Mouse (Mus musculus): ENCODE data around the gene Ttf2.

Gene Ttf2

GRCm38 (mm10) chr3:100911498-100912213 is 57.8 kb downstream of the Ttf2 start:
- no peak for DNase-seq (ENCODE audit: low spot score in 2 of 2)

GRCm38 (mm10) chr3:100911026-100911425 is 58.4 kb downstream of the Ttf2 start:
- no peak for DNase-seq (ENCODE audit: low spot score in 2 of 2)

- no peak for DNase-seq (ENCODE audit: low spot score in 2 of 2)
Measured at GRCm38 (mm10) chr3:100910621-100911020, 58.8 kb downstream of the Ttf2 start.

GRCm38 (mm10) chr3:100908594-100908993 is 60.9 kb downstream of the Ttf2 start:
- DNase-seq (ENCODE audit: low spot score in 2 of 2), result no peak

- DNase-seq (ENCODE audit: low spot score in 2 of 2), result peak in 1 of 2 experiments; percentile 32
Measured at GRCm38 (mm10) chr3:100906916-100907315, 62.5 kb downstream of the Ttf2 start.

GRCm38 (mm10) chr3:100906128-100906527 is 63.3 kb downstream of the Ttf2 start:
- no peak for DNase-seq (ENCODE audit: low spot score in 2 of 2)

- DNase-seq (ENCODE audit: low spot score in 2 of 2), result no peak
Measured at GRCm38 (mm10) chr3:100895500-100895899, 74.0 kb downstream of the Ttf2 start.

- no peak for DNase-seq (ENCODE audit: low spot score in 2 of 2)
Measured at GRCm38 (mm10) chr3:100892383-100893335, 76.8 kb downstream of the Ttf2 start.

- DNase-seq (ENCODE audit: low spot score in 2 of 2), result no peak
Measured at GRCm38 (mm10) chr3:100890406-100890805, 79.1 kb downstream of the Ttf2 start.

- DNase-seq (ENCODE audit: low spot score in 2 of 2), result no peak
Measured at GRCm38 (mm10) chr3:100889234-100889633, 80.2 kb downstream of the Ttf2 start.
